Mouse (Mus musculus) CD4-positive, CD25-positive, alpha-beta regulatory T cell, adult 2 months (primary cell): Measurements from ENCODE around the gene Tmem201.
A peak's percentile ranks its signal among the peaks of the same experiment; 100 is the strongest.

Experiments used
- DNase-seq: peaks from one replicate; pipeline ENCODE4 v3.0.0-alpha.2; 2012; ENCODE audit warnings: low read depth, low spot score

Tmem201 gene

GRCm38 (mm10) chr4:149721163-149721562 lies 16.7 kb downstream of the Tmem201 start:
- DNase-seq, result peak; percentile 32

DNA sequence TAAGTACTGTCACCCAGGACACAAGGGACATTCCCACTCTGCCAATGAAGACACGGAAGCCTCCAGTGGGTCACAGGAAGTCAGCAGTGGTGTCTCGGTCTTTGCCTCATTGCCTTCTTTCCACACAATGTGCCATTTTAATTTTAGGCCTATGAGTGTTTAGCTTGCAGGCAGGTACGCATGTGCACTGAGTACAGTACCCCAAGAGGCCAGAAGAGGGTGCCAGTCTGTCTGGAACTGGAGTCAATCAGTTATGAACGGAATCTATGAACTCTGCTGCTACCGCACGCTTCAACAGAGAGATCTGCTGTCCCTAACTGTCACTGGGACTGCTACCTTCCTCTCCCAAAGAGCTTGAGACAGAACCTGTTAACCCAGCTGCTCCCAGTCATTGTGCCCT lies 18.2 kb downstream of the Tmem201 start:
- DNase-seq, result peak; percentile 53

GRCm38 (mm10) chr4:149714542-149714941 lies 23.3 kb downstream of the Tmem201 start:
- DNase-seq, result no peak

- DNase-seq, result peak; percentile 68
These were observed 25.9 kb downstream of the Tmem201 start for GRCm38 (mm10) chr4:149711955-149712354.

DNA sequence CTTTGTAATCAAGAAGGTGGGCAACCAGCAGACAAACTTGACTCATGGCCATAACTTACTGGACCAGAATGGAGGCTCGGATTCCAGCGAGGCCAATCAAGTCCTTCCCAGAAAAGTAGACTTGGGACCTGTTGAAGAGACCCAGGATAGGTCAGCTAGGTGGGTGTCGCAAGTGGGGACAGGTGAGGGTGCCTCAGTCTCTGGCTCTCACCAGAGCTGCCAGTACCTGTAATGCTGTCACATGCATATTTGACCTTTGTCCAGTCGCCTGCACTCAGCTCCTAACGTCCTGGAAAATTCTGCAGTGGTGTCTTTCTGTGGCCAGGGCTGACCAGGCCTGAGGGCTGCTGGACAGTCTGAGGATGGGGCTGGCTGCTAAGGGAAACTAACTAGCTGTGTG lies 26.4 kb downstream of the Tmem201 start:
- no peak for DNase-seq

- peak; percentile 92 for DNase-seq
These were observed 27.3 kb downstream of the Tmem201 start for GRCm38 (mm10) chr4:149710510-149710909.

DNA sequence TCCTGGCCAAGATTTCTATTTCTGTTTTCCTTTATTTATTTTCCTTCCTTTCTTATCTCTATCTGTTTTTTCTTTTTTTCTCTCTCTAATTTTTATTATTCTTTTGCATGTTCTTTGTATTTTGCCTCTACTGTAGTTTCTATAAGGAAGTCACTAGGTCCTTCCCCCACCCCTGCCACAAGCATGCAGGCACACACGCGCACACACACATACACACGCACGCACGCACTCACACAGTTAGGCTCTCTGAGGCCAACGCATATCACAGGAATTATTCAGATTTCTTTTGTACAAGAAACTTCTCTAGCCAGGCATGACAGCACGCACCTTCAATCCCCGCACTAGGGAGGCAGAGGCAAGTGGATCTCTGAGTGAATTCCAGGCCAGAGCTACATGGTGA lies 31.9 kb downstream of the Tmem201 start:
- DNase-seq, result peak; percentile 76

DNA sequence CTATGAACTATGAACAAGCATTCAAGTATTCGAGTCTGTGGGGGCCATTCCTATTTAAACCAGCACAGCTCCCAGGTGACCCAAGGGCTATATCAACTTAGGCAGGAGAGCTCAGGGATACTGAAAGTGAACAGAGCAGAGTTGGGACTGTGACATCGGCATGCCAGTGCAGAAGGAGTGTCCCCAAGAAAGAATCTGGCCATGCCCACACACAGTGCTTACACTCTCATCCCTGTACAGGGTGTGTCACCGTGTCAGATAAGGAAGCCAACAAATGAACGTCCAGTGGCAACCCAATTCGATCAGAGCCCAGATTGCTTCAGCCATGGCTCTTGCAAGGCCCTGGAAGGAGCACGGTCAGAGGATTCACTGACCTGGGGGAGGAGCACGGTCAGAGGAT lies 32.5 kb downstream of the Tmem201 start:
- DNase-seq, result no peak

DNA sequence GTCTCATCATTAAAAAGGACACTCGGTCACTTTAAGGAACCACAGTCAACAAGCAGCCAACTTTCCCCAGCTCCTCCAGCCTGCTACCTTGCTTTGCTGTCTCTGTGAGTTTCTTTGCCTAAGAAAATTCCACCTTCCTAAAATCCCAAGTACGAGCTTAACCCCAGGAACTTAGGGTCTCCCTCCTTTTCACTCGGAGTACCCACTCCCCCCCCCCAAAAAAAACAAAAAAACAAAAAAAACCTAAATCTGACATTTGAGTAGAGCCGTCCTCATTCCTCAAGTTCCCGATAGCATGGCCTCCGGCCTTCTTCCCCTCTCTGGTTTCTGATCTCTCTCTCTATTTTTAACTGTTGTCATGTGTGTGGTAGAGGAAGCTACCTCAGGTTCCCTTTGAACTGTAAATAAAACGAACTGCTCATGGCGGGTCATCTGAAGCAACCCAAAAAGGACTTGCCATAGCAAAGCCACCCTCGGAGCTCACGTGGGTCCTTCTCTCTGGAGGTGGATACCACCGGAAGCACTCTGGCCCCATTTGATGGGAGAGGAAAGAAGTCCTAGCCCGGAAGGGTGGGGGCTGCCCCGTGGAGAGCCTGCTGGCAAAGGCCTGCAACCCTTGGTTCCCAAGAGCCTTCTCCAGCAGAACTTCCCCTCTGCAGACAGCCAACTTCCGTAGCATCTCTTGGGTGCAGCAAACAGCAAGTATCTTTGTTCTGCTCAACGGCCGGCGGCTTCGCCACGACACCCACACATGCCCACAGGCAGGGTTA lies 35.4 kb downstream of the Tmem201 start, which contains the start of gene Pik3cd:
Gene Pik3cd, minus strand, starts transcription at position 362 of the 770 bp plus-strand sequence.
- DNase-seq, result peak; percentile 70

GRCm38 (mm10) chr4:149701426-149702209 lies 36.2 kb downstream of the Tmem201 start:
- peak; percentile 95 for DNase-seq

GRCm38 (mm10) chr4:149699953-149700352 lies 37.9 kb downstream of the Tmem201 start:
- no peak for DNase-seq

- peak; percentile 85 for DNase-seq
These were observed 39.5 kb downstream of the Tmem201 start for GRCm38 (mm10) chr4:149698197-149698821.

DNA sequence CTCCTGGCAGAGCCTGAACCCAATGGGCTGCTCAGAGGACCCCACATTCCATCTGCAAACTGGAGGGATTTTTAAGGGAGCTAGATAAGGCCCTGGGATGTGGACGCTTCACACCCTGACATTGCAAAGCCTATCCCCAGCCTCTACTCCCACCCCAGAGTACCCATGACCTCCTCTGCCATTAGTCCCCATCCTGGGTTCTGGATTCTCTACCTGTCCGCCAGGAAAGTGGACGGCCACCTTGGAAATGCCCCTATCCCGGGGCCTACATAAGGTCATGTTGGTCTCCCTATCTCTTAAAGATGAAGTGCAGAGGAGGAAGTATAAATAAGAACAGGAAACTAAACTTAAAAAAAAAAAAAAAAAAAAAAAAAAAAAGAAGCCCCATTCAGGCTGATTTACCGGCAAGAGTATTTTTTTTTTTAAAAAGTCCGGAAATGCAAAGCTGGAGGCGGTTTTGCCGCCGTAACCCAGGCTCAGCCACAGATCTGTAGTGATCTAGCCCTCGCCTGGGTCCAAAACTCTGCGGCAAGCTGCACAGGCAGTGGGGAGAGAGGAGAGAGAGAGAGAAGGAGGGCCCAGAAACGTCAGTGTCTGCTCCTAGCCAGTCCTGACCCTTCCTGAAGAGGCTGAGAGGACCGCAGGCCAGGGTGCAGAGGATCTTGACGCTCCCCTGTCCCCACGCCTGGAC lies 40.2 kb downstream of the Tmem201 start:
- DNase-seq, result peak; percentile 84

DNA sequence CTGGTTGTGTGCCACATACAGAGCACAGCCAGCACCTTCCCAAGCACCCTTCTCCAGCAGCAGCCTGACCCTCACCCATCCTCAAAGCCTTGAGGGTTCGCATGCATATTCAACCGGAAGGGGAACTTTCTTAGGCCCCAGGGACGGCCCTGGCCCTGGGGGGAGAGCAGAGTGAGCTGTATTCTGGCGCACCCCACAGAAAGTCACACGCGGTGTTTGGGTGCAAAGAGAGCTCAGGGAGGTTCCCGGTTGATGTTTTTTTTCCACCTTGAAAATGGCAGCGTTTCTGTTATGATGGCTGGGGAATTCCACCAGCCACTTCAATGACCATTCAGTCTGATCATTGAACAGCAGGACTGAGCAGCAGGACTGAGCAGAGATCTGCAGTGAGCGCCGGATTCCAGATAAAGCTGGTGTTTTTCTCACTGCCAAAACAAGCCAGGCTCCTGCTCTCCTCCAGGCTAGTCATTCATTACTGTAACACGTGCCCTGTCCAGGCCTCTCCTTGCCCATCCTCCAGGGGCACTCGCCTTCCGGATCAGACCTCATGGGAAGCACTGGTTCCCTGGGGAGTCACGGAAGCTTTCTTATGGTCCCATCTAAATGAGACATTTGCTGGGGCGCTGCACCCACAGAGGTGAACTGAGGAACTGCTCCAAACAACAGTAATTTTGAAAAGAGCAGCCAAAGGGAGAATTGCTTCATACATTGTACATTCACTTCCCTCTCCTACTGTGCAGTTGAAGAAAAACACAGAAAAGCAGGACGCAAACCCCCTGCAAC lies 41.5 kb downstream of the Tmem201 start:
- DNase-seq, result peak; percentile 63

DNA sequence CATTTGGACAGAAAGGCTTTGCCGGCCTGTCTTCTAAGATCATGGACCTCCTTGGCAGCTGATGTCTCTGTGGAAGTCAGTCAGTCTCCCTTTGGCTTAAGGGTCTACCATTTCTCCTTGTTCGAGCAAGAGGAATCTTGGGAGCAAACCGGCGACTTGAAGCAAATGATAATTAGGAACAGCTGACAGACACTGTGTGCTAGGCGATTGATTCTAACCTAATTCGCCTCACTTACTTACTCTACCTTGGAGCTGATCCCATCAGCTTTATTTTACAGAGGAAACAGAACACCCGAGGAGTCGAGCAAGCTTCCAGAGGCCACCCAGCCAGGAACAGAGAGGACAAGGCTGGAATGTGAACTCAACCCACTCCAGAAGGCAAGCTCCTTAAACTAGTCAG lies 46.5 kb downstream of the Tmem201 start:
- no peak for DNase-seq

GRCm38 (mm10) chr4:149690828-149691280 lies 47.0 kb downstream of the Tmem201 start:
- no peak for DNase-seq

GRCm38 (mm10) chr4:149689822-149690700 lies 47.8 kb downstream of the Tmem201 start:
- DNase-seq, result no peak

DNA sequence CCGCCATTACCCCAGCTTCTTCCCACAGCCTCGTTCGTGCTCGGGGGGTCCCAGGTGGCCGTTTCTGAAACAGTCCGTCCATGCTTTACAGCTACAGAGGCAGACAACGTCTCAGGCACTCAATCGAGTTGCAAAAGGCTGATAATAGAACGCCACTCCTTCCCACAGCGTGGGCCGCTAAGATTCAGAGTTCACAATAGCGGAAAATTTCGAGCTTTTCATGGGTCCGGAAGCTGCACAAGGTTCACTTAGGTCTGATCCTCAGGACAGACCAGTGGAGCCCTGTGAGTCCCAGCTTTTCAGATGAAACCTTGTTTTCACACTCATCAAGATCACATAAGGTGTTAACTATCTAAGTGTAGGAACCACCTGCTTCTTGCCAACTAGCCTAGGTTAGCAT lies 49.0 kb downstream of the Tmem201 start:
- no peak for DNase-seq

DNA sequence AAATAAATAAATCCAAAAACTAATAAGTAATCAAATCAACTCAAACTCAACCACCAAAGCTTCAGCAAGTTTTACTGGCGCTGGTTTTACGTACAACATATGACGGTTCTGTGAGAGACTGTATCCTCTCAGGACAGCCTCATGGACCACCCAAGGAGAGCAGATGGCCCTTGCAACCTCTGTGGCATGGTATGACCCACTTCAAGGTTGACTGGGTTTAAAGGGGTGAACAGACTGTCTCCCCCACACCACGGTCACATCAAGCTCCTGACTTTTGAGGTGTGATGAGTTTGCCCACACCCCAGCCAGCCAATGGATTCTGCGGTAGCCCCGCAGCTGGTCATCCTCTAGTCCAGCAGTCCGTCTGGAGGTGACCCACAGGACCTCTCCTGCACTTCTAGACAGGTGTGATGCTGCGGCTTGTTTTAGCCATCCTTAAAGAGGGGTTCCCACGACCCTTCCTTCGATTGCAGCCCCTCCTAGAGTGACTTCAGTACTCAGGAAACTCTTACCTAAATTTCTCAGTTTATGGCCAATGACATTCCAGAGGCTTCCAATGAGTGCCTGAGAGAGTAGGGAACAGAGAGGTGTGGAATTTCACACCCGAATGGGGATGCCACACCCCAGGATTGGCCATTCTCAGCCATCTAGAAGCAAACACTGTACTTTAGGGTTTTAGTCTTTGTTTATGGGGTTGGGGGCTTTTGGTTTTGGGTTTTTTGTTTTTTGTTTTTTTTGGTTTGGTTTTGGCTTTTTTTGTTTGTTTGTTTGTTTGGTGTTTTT lies 52.8 kb downstream of the Tmem201 start:
- no peak for DNase-seq
